Mouse (Mus musculus) heart, postnatal 0 days (tissue): ENCODE results near the gene Fbxw5. TPM values are rescaled to one million over a fixed set of nuclear protein-coding genes. Genes with fewer than 3 reads are reported as not detected.

Experiments
- ATAC-seq: fragments of 200-750 bp; cut with Nextera tagmentation; 2 replicates; pipeline ENCODE4 v1.8.0; 2017; ENCODE audit warnings: low read depth, moderate number of reproducible peaks, moderate library complexity; ENCODE audit not compliant: insufficient read depth
- DNase-seq: peaks from one replicate; pipeline ENCODE4 v3.0.0-alpha.2; 2016; ENCODE audit warnings: low spot score
- H3K27ac ChIP-seq: fragments of 300-500 bp; sonication (generic); 2 replicates; pipeline ENCODE4 v1.5.1; 2014; ENCODE audit warnings: low read depth, mild to moderate bottlenecking
- H3K27me3 ChIP-seq: fragments of 300-500 bp; sonication (generic); 2 replicates; pipeline ENCODE4 v1.6.1; 2014; ENCODE audit warnings: low read length, mixed read lengths; ENCODE audit not compliant: control insufficient read depth, insufficient read depth
- H3K36me3 ChIP-seq: fragments of 300-500 bp; sonication (generic); replicated peaks from 2 replicates; pipeline ENCODE4 v1.6.1; 2014; ENCODE audit warnings: low read length, mixed read lengths; ENCODE audit not compliant: control insufficient read depth, insufficient read depth
- H3K4me1 ChIP-seq: fragments of 300-500 bp; sonication (generic); 2 replicates; pipeline ENCODE4 v1.6.1; 2014; ENCODE audit warnings: antibody characterized with exemption; ENCODE audit not compliant: control insufficient read depth, insufficient read depth
- H3K4me2 ChIP-seq: fragments of 300-500 bp; sonication (generic); 2 replicates; pipeline ENCODE4 v1.6.1; 2014; ENCODE audit warnings: low read depth, mild to moderate bottlenecking, low read length, moderate library complexity
- H3K4me3 ChIP-seq: fragments of 300-500 bp; sonication (generic); 2 replicates; pipeline ENCODE4 v1.5.1; 2014; ENCODE audit warnings: low read depth, low read length
- H3K9ac ChIP-seq: fragments of 300-500 bp; sonication (generic); replicated peaks from 2 replicates; pipeline ENCODE4 v1.6.1; 2014; ENCODE audit warnings: low read depth, low read length, mixed read lengths
- H3K9me3 ChIP-seq: fragments of 300-500 bp; sonication (generic); replicated peaks from 2 replicates; pipeline ENCODE4 v1.6.1; 2016; ENCODE audit warnings: low read length; ENCODE audit not compliant: control insufficient read depth
- CTCF ChIP-seq: IDR thresholded peaks from 2 replicates; pipeline ENCODE4 v1.5.1; 2016; ENCODE audit warnings: antibody characterized with exemption, control low read depth, low read depth
- EP300 ChIP-seq: IDR thresholded peaks from 2 replicates; pipeline ENCODE4 v1.6.1; 2016; ENCODE audit warnings: antibody characterized with exemption, low read depth
- WGBS: fragments of 180-500 bp; shearing (Covaris S2); extraction: QIAGEN DNeasy Blood & Tissue Kit; methylation state at CpG from one replicate; pipeline ENCODE4 v1.1.7; 2014; 5-methylcytosine and 5-hydroxymethylcytosine counted together
- polyA plus RNA-seq: library from polyadenylated mRNA; unstranded; fragments of >200 nt; fragmentation: Nextera tagmentation; extraction: Ambion mirVana; gene quantifications from 2 replicates; pipeline ENCODE4 v1.2.1, GENCODE M21; 2015
- total RNA-seq: library from RNA; depleted of rRNA; stranded (reverse); fragments of >200 nt; gene quantifications from 2 replicates; pipeline ENCODE4 v1.2.3, GENCODE M21; 2014; ENCODE audit warnings: low replicate concordance

Gene Fbxw5
- total and polyA plus RNA-seq, 2 experiments from 2014 or later, result 76.5 to 141 TPM

DNA sequence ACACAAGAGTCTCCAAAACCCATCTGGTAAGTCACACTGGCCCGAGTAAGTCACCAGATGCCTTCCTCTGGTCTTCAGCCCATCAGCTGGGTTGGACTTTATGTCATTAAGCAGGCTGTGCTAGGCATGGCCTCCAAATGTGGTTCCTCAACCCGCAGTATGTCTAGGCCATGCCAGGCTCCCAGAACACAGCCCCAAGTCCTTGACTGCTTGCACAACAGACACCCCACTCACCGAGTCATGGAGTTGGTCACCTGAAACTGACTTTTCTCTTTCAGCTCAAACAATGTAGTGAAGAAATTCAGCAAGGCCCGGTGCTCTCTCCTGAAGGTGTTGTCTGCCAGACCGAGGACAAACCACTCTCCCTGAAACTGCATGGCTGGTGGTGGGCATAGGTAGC lies 7.6 kb upstream of the Fbxw5 start:
- no peak for TF ChIP-seq EP300
- TF ChIP-seq CTCF, result no peak
- ATAC-seq (no peak), DNase-seq (no peak)
- Histone ChIP-seq H3K27ac (no peak overlapping the region), H3K4me1 (no peaks in the 10 kb centered on the region), H3K4me2 (no peak overlapping the region), H3K4me3 (no peak overlapping the region), H3K36me3 (no peaks in the 10 kb centered on the region), H3K9ac (no peak overlapping the region), H3K27me3 (0 out of 2 replicates have a peak, but pooled peaks cover 2% of the 10 kb centered on the region), H3K9me3 (no peaks in the 10 kb centered on the region)
- WGBS, result 67% methylated on average over 5 of the region's 5 CpGs

DNA sequence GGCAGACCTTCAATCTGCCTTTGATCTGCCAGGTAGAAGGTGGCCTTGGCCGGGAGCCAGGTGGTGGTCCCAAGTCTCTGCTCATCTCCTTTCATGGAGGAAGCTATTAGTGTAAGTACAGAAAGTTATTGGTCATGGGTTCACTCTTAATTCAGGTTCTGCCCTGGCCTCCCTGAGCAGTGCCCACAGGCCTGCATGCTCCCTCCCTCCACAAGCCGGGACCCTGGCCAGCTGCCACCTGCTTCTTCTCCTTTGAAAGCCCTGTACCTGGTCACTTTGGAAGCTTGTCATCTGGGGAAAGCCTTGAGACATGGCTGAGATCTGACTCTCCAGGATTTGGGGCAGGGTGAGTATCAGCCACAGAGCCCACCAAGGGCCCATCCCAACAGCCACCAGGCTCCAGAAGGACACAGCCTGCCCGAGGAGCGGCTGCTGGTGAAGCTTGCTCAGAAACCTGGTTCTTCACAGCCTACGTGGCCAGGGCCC lies 7.0 kb upstream of the Fbxw5 start, which contains the start of gene Lcn12:
TSS of gene Lcn12 (minus strand) at position 436 of the 486 bp plus-strand sequence.
- DNase-seq, result no peak
- H3K4me1 ChIP-seq, result no peaks in the 10 kb centered on the region
- TF ChIP-seq EP300, result no peak
- TF ChIP-seq CTCF, result no peak
- no peak for ATAC-seq
- no peak within 1 kb of the TSS for H3K9ac ChIP-seq
- 69% methylated on average over 5 of the region's 5 CpGs for WGBS
- no peak within 1 kb of the TSS for H3K4me3 ChIP-seq
- H3K36me3 ChIP-seq, result no peaks in the 10 kb centered on the region
- H3K27ac ChIP-seq, result no peak within 1 kb of the TSS
- no peaks in the 10 kb centered on the region for H3K9me3 ChIP-seq
- H3K27me3 ChIP-seq, result 0 out of 2 replicates have a peak, but pooled peaks cover 2% of the 10 kb centered on the region
- H3K4me2 ChIP-seq, result no peak within 1 kb of the TSS

DNA sequence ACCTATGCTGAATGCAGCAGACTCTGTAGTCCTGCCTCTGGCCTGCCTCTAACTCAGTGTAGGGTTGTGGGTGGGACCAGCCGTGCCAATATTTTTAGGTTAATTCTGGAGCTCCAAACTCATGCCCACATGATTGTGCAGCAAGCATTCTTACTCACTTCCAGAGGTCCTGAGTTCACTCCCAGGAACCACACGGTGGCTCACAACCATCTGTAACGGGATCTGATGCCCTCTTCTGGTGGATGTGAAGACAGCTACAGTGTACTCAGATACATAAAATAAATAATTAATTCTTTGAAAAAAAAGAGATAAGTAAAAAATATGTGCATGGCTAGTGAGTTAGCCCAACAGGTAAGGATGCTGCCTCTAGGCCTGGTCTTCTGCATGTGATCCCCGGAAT lies 4.1 kb upstream of the Fbxw5 start:
- Histone ChIP-seq H3K27ac (no peak overlapping the region), H3K4me1 (peaks cover 9% of the 10 kb centered on the region), H3K4me2 (no peak overlapping the region), H3K4me3 (no peak overlapping the region), H3K27me3 (0 out of 2 replicates have a peak, but pooled peaks cover 2% of the 10 kb centered on the region), H3K36me3 (no peaks in the 10 kb centered on the region), H3K9me3 (no peaks in the 10 kb centered on the region), H3K9ac (no peak overlapping the region)
- 42% methylated on average over 4 of the region's 4 CpGs for WGBS
- ATAC-seq (no peak), DNase-seq (no peak)
- no peak for TF ChIP-seq EP300
- peak; percentile 59 for TF ChIP-seq CTCF

DNA sequence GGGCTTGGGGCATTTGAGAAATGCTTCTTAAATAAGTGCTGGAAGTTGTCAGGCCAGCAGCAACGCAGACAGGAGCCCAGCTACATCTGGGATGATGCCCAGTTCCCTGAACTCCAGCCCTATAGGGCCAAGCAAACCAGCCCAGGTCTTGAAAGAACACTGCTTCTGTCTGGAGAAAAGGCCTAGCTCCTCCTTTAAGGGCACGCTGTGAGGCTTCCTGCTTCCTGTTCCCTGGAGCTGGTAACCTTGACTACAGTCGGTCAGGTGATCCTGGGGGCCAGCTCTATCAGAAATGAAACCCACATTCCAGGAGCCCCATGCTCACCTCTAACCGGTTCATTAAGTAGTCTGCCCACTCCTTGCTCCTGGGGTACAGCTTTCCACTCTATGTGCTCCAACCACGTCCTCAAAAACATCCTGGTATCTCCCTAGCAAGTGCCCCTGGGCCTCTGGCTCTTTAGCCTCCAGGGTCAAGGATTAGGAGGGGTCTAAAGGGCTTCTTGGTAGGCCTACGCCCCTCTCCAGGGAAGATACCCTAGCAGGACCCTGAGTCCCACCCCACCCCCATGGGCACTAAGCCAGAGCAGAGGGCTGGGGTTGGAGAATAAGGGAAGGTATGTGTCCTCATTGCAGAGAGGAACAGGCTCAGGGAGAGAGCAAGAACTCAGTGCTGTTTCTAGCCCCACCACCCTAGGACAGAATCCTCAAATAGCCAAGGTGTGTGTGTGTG lies 2.5 kb upstream of the Fbxw5 start:
- TF ChIP-seq CTCF (no peak), EP300 (no peak)
- Histone ChIP-seq H3K27ac (no peak overlapping the region), H3K4me2 (no peak overlapping the region), H3K9ac (no peak overlapping the region), H3K27me3 (0 out of 2 replicates have a peak, but pooled peaks cover 2% of the 10 kb centered on the region), H3K4me3 (no peak overlapping the region), H3K36me3 (peaks cover 7% of the 10 kb centered on the region; the same call in 1 of the 2 replicates), H3K4me1 (peaks cover 15% of the 10 kb centered on the region), H3K9me3 (no peaks in the 10 kb centered on the region)
- WGBS, result 44% methylated on average over 6 of the region's 6 CpGs
- no peak for ATAC-seq
- no peak for DNase-seq

DNA sequence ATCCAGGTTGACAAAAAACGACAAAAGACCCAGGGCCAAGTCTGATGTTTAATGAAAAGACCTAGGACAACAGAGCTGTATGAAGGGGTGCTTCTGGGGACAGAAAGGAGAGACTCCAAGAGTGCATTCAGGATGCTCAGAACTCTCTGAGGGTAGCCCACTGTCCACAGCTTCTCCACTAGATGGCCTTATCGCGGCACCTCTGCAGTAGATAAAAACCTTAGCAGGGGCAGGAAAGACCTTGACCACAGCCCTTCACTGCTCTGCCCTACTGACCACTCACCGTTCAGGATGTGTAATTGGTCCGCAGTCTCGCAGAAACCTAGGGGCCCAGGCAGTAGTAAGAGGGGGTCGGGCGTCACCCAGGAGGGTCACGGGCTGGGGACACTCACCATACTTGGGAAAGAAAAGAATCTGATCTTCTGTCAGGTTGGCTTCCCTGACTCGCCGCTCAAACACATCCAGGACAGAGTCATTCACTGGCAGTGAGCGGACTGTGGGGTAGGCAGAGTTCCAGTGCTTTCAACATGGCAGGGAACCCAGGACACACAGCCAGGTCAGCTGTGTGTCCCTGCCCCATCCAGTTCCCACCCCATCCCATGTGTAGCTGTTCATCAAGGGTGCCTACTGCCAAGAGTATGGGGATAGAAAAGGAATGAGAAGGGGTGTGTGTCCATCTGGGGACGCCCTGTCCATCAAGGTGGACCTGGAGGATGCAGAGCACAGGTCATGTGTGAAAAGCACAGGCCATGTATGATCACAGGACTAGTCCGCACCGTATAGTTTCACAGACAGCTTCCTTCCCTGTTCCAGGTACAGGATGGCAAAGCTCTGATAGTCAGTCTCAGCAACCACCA lies 1.7 kb upstream of the Fbxw5 start:
- H3K36me3 ChIP-seq, result peaks cover 15% of the 10 kb centered on the region; the same call in 1 of the 2 replicates
- H3K4me3 ChIP-seq, result no peak overlapping the region
- no peak overlapping the region for H3K27ac ChIP-seq
- no peaks in the 10 kb centered on the region for H3K9me3 ChIP-seq
- H3K4me2 ChIP-seq, result no peak overlapping the region
- H3K9ac ChIP-seq, result no peak overlapping the region
- ATAC-seq (no peak), DNase-seq (no peak)
- TF ChIP-seq EP300, result no peak
- TF ChIP-seq CTCF, result no peak
- WGBS, result 51% methylated on average over 15 of the region's 15 CpGs
- peaks cover 15% of the 10 kb centered on the region for H3K4me1 ChIP-seq
- 0 out of 2 replicates have a peak, but pooled peaks cover 2% of the 10 kb centered on the region for H3K27me3 ChIP-seq
